Mouse (Mus musculus) thymus, postnatal 4 days (tissue): ENCODE measurements around the gene Unc80.
A peak's percentile ranks its signal among the peaks of the same experiment; 100 is the strongest.
"Not testable (repeated sequence)": the region's sequence is repeated elsewhere in the genome, so short reads cannot be mapped to it uniquely, and the experiment has no call there.

ENCODE experiments used
- DNase-seq: peaks from one replicate; pipeline ENCODE4 v3.0.0; 2021

The Unc80 gene

GRCm38 (mm10) chr1:66638177-66638576, 170.0 kb downstream of the Unc80 start:
- DNase-seq: no peak

- DNase-seq: no peak
Measured at GRCm38 (mm10) chr1:66646894-66647293, 178.7 kb downstream of the Unc80 start.

GRCm38 (mm10) chr1:66649568-66649967, 181.4 kb downstream of the Unc80 start:
- no peak for DNase-seq

GRCm38 (mm10) chr1:66650006-66650405, 181.8 kb downstream of the Unc80 start:
- no peak for DNase-seq

- DNase-seq: no peak
Measured at GRCm38 (mm10) chr1:66655119-66655746, 187.1 kb downstream of the Unc80 start.

- no peak for DNase-seq
Measured at GRCm38 (mm10) chr1:66655747-66656119, 187.6 kb downstream of the Unc80 start.

- DNase-seq: no peak
Measured at GRCm38 (mm10) chr1:66671475-66671874, 203.3 kb downstream of the Unc80 start.

GRCm38 (mm10) chr1:66672812-66673211, 204.6 kb downstream of the Unc80 start:
- DNase-seq: no peak

- DNase-seq: no peak
Measured at GRCm38 (mm10) chr1:66677928-66678327, 209.8 kb downstream of the Unc80 start.

- no peak for DNase-seq
Measured at GRCm38 (mm10) chr1:66678662-66679061, 210.5 kb downstream of the Unc80 start.

GRCm38 (mm10) chr1:66682974-66683373, 214.8 kb downstream of the Unc80 start:
- DNase-seq: no peak

- no peak for DNase-seq
Measured at GRCm38 (mm10) chr1:66691772-66692171, 223.6 kb downstream of the Unc80 start.

- no peak for DNase-seq
Measured at GRCm38 (mm10) chr1:66692308-66692707, 224.1 kb downstream of the Unc80 start.

GRCm38 (mm10) chr1:66692780-66693392, 224.7 kb downstream of the Unc80 start:
- DNase-seq: no peak

- peak; percentile 22 for DNase-seq
Measured at GRCm38 (mm10) chr1:66694266-66694665, 226.1 kb downstream of the Unc80 start.

GRCm38 (mm10) chr1:66695296-66695695, 227.1 kb downstream of the Unc80 start:
- no peak for DNase-seq

GRCm38 (mm10) chr1:66699630-66700029, 231.5 kb downstream of the Unc80 start:
- not testable (repeated sequence) for DNase-seq

- no peak for DNase-seq
Measured at GRCm38 (mm10) chr1:66700149-66700692, 232.1 kb downstream of the Unc80 start.

GRCm38 (mm10) chr1:66700693-66701575, 232.8 kb downstream of the Unc80 start, which contains the start of gene Rpe:
TSS of gene Rpe (plus strand) at chr1:66700831.
- peak; percentile 97 for DNase-seq

GRCm38 (mm10) chr1:66701576-66701940, 233.4 kb downstream of the Unc80 start:
- no peak for DNase-seq

GRCm38 (mm10) chr1:66702623-66703345, 234.6 kb downstream of the Unc80 start:
- no peak for DNase-seq

GRCm38 (mm10) chr1:66704523-66704922, 236.4 kb downstream of the Unc80 start:
- DNase-seq: no peak

GRCm38 (mm10) chr1:66712859-66713258, 244.7 kb downstream of the Unc80 start:
- DNase-seq: no peak
